Mouse (Mus musculus): ENCODE measurements around the gene Osbp2.

DNA sequence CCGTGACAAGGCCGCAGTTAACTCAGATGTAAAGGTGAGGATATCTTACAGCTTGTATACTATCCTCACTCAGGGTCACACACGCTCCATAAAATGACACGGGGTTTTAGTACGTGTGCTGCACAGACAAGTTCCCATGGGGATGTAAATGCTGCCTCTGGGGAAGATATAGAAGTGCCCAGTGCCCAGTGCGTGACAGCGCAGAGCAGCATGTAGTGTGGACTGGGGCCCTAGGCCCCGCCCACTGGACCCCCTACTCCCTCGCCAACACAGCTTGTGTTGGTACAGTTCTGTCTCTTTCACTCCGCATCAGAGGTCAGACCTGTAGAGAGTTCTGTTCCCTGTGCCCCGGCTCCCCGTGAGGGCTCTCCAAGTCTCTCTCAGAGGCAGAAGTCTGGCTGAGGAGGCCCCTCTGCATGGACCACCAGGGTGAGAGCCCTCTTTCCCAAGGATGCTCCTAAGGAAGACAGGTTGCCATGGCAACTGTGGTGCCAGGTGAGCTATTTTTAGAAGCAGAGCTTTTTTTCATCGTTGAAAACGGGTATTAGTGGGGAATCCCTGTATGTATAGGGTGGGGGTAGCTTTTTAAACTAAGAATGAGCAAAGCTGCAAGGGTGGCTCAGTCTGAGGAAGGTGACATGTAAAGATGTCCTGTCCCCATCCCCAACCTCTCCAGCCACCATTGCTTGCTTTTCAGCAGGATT, 129.6 kb downstream of the Osbp2 start:
- no peak for TF ChIP-seq EP300 (IDR thresholded peaks at IDR 0.05; ENCODE audit: low read depth)
- no peak for TF ChIP-seq CTCF (IDR thresholded peaks at IDR 0.05; ENCODE audit: low read depth)

Data from liver, postnatal 0 days (tissue).